Mouse (Mus musculus): ENCODE measurements around the gene Sf1.

GRCm38 (mm10) chr19:6400096-6401086 is 36.9 kb downstream of the Sf1 start:
- TF ChIP-seq CTCF (IDR thresholded peaks at IDR 0.05; ENCODE audit: low read depth) (peak; percentile 35; the same call in 1 of the 2 replicates), EP300 (optimal IDR thresholded peaks at IDR 0.05) (no peak)

Data from stomach, postnatal 0 days (tissue).